Mouse (Mus musculus) liver, adult 2 months (tissue): ENCODE results near the gene Zcchc17. TPM values are rescaled to one million over a fixed set of nuclear protein-coding genes. Genes with fewer than 3 reads are reported as not detected.

Source experiments
- DNase-seq: peaks from one replicate; pipeline ENCODE4 v3.0.0-alpha.2; 2011; ENCODE audit warnings: low read depth, low spot score; ENCODE audit errors: extremely low read depth
- H3K27ac ChIP-seq: fragments of 200-500 bp; replicated peaks from 2 replicates; pipeline ENCODE4 v1.5.1; 2012; ENCODE audit warnings: low read depth, mild to moderate bottlenecking, control low read depth, inconsistent platforms, low read length; ENCODE audit not compliant: insufficient read depth
- H3K27me3 ChIP-seq: fragments of 200-500 bp; 2 replicates; pipeline ENCODE4 v1.6.1; 2012; ENCODE audit warnings: mild to moderate bottlenecking, moderate library complexity, low read length, inconsistent platforms; ENCODE audit not compliant: control insufficient read depth, insufficient read depth
- H3K36me3 ChIP-seq: fragments of 200-500 bp; 2 replicates; pipeline ENCODE4 v1.6.1; 2012; ENCODE audit warnings: low read length, inconsistent platforms; ENCODE audit not compliant: control insufficient read depth, insufficient read depth
- H3K4me1 ChIP-seq: fragments of 200-500 bp; 2 replicates; pipeline ENCODE4 v1.6.1; 2011; ENCODE audit warnings: low read length; ENCODE audit not compliant: control insufficient read depth, insufficient read depth
- H3K4me3 ChIP-seq: fragments of 200-500 bp; 2 replicates; pipeline ENCODE4 v1.5.1; 2011; ENCODE audit warnings: low read depth, mild to moderate bottlenecking, control low read depth, low read length, moderate library complexity; ENCODE audit not compliant: insufficient read depth
- H3K79me2 ChIP-seq: fragments of 200-500 bp; 2 replicates; pipeline ENCODE4 v1.6.1; 2012; ENCODE audit warnings: inconsistent platforms, mild to moderate bottlenecking, low read length, moderate library complexity; ENCODE audit not compliant: control insufficient read depth, insufficient read depth
- H3K9ac ChIP-seq: fragments of 200-500 bp; 2 replicates; pipeline ENCODE4 v1.6.1; 2012; ENCODE audit warnings: low read depth, mild to moderate bottlenecking, control low read depth, inconsistent platforms, low read length
- CTCF ChIP-seq: fragments of 200-500 bp; IDR thresholded peaks from 2 replicates; pipeline ENCODE4 v1.5.1; 2011; ENCODE audit warnings: low read depth, low read length, control low read depth
- POLR2A ChIP-seq: fragments of 200-500 bp; IDR thresholded peaks from 2 replicates; pipeline ENCODE4 v1.6.1; 2011; ENCODE audit warnings: low read length, control low read depth; ENCODE audit not compliant: insufficient read depth; ENCODE audit errors: extremely low read depth
- WGBS: fragments of 180-500 bp; shearing (Covaris S2); methylation state at CpG from one replicate; pipeline ENCODE4 v1.1.7; 2018; 5-methylcytosine and 5-hydroxymethylcytosine counted together
- polyA plus RNA-seq: library from polyadenylated mRNA; depleted of rRNA; stranded (reverse); fragments of >200 nt; gene quantifications from 2 replicates; pipeline ENCODE4 v1.2.3, GENCODE M21; 2012
- total RNA-seq: library from RNA; depleted of rRNA; stranded (reverse); fragments of >200 nt; gene quantifications from 2 replicates; pipeline ENCODE4 v1.2.3, GENCODE M21; 2014

Zcchc17 gene
- total and polyA plus RNA-seq, 2 experiments = 10.0 to 15.6 TPM

GRCm38 (mm10) chr4:130323607-130324006 lies 36.1 kb downstream of the Zcchc17 start:
- Histone ChIP-seq H3K79me2 (no peaks in the 10 kb centered on the region), H3K27me3 (no peaks in the 10 kb centered on the region), H3K4me1 (no peaks in the 10 kb centered on the region), H3K36me3 (peaks cover 33% of the 10 kb centered on the region; the same call in 1 of the 2 replicates), H3K27ac (no peak overlapping the region), H3K4me3 (no peak overlapping the region), H3K9ac (no peak overlapping the region)
- TF ChIP-seq POLR2A (no peak), CTCF (no peak)
- no peak for DNase-seq
- WGBS = 77% methylated on average over 5 of the region's 5 CpGs

GRCm38 (mm10) chr4:130323165-130323564 lies 36.6 kb downstream of the Zcchc17 start:
- Histone ChIP-seq H3K27me3 (no peaks in the 10 kb centered on the region), H3K27ac (no peak overlapping the region), H3K4me1 (no peaks in the 10 kb centered on the region), H3K9ac (no peak overlapping the region), H3K36me3 (peaks cover 31% of the 10 kb centered on the region; the same call in 1 of the 2 replicates), H3K79me2 (no peaks in the 10 kb centered on the region), H3K4me3 (no peak overlapping the region)
- DNase-seq = no peak
- TF ChIP-seq POLR2A (no peak), CTCF (no peak)
- WGBS = 83% methylated on average over 1 of the region's 1 CpGs

GRCm38 (mm10) chr4:130322567-130322966 lies 37.2 kb downstream of the Zcchc17 start:
- WGBS = 78% methylated on average over 7 of the region's 7 CpGs
- no peak overlapping the region for H3K4me3 ChIP-seq
- no peaks in the 10 kb centered on the region for H3K4me1 ChIP-seq
- no peaks in the 10 kb centered on the region for H3K79me2 ChIP-seq
- no peak for DNase-seq
- TF ChIP-seq POLR2A = no peak
- no peak for TF ChIP-seq CTCF
- no peak overlapping the region for H3K27ac ChIP-seq
- H3K27me3 ChIP-seq = no peaks in the 10 kb centered on the region
- H3K36me3 ChIP-seq = peaks cover 30% of the 10 kb centered on the region; the same call in 1 of the 2 replicates
- H3K9ac ChIP-seq = no peak overlapping the region

- Histone ChIP-seq H3K4me1 (no peaks in the 10 kb centered on the region), H3K4me3 (no peak overlapping the region), H3K9ac (no peak overlapping the region), H3K27ac (no peak overlapping the region), H3K36me3 (peaks cover 25% of the 10 kb centered on the region; the same call in 1 of the 2 replicates), H3K79me2 (no peaks in the 10 kb centered on the region), H3K27me3 (no peaks in the 10 kb centered on the region)
- WGBS = 88% methylated on average over 7 of the region's 7 CpGs
- DNase-seq = no peak
- TF ChIP-seq CTCF (no peak), POLR2A (no peak)
Observed at GRCm38 (mm10) chr4:130321640-130322039, 38.1 kb downstream of the Zcchc17 start.

GRCm38 (mm10) chr4:130319564-130319963 lies 40.2 kb downstream of the Zcchc17 start:
- no peak for TF ChIP-seq POLR2A
- TF ChIP-seq CTCF = no peak
- H3K79me2 ChIP-seq = no peaks in the 10 kb centered on the region
- H3K9ac ChIP-seq = no peak overlapping the region
- H3K27me3 ChIP-seq = no peaks in the 10 kb centered on the region
- no peaks in the 10 kb centered on the region for H3K4me1 ChIP-seq
- H3K36me3 ChIP-seq = peaks cover 16% of the 10 kb centered on the region; the same call in 1 of the 2 replicates
- H3K27ac ChIP-seq = no peak overlapping the region
- 85% methylated on average over 7 of the region's 7 CpGs for WGBS
- no peak overlapping the region for H3K4me3 ChIP-seq
- DNase-seq = no peak

- DNase-seq = no peak
- WGBS = 81% methylated on average over 3 of the region's 3 CpGs
Observed at GRCm38 (mm10) chr4:130318122-130318521, 41.6 kb downstream of the Zcchc17 start.

More at GRCm38 (mm10) chr4:130318122-130318521, 41.6 kb downstream of the Zcchc17 start:
- Histone ChIP-seq H3K27ac (no peak overlapping the region), H3K4me3 (no peak overlapping the region), H3K36me3 (peaks cover 4% of the 10 kb centered on the region; the same call in 1 of the 2 replicates), H3K4me1 (no peaks in the 10 kb centered on the region), H3K79me2 (no peaks in the 10 kb centered on the region), H3K9ac (no peak overlapping the region), H3K27me3 (no peaks in the 10 kb centered on the region)
- TF ChIP-seq CTCF (no peak), POLR2A (no peak)
